Mouse (Mus musculus): ENCODE measurements around the gene Ccdc63.
"Not testable (repeated sequence)": the region's sequence is repeated elsewhere in the genome, so short reads cannot be mapped to it uniquely, and the experiment has no call there.

Gene Ccdc63

DNA sequence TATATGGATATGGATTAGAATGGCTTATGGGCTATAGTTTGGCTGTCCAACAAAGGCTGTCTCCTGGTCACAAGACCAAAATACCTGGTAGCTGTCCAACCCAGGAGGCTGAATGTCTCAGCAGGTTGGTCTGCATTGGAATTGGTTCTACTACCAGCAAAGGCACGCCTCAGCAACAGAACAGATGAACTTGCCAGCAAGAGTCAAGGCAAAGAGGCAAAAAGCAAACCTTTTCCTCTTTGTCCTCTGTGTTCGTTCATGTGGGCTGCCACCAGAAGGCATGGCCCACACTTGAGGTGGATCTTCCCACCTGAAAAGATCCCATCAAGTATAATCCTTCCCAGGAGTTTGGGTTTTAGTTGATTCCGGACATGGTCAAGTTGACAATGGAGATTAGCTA is at the start of gene Ccdc63:
TSS of gene Ccdc63 (minus strand) at position 101 of the 400 bp plus-strand sequence.
- DNase-seq, result no peak

DNA sequence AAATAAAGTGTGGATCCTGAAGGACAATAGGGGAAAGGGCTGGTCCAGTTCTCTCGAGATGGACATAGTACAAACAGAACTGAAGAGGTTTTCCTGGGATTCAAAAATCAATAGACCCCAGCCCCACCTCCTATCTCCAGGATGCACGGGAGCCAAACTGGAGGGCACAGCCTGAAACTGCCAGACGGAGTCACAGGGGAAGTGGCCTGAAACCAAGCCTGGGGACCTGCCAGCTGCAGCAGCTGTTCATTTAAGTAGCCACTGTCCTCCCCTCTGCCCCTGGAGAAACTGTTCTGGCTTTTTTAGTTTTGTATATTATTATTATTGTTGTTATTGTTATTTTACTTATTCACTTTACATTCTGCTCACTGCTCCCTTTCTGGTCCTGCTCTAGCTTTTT is 48.5 kb upstream of the Ccdc63 start:
- no peak for DNase-seq

DNA sequence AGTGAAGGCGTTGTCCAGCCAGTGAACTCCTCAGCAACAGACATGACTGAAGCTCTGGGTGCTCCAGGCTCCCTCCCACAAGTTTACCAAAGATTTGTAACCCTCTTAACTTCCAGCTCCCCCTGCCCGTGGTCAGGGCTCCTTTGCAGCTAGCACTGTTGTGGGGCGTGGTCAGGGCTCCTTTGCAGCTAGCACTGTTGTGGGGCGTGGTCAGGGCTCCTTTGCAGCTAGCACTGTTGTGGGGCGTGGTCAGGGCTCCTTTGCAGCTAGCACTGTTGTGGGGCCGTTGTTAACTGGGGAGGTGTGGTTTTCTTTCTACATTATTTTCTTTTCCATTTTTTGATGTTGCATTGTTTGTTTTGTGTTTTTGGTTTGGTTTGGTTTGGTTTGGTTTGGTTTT is 44.2 kb upstream of the Ccdc63 start:
- not testable (repeated sequence) for DNase-seq

DNA sequence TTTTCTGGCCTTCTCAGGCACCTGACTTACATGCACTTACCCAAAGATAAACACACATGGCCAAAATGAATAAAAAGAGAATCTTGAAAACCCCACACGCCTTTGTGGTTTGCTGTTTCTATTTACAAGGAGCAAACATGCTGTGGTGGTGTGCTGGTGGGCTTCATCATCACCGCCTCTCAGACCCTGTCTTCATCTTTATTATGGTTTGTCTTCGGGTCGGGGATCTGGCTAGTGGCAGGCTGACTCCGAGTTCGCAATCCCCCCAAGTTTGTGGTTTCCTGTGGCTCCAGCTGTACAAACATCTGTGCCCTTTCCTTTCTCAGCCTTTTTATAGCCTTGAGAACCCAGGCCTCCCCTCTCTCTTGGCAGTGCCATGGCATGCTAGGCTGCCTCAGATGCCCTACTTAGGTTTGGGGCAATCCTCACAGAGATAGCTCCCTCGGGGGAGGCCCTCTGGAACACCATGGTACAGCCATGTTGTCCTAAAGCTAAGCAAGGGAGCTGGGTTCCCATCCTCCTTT is 43.7 kb upstream of the Ccdc63 start:
- DNase-seq, result no peak

GRCm38 (mm10) chr5:122179665-122180064 is 39.0 kb upstream of the Ccdc63 start:
- DNase-seq, result peak in 1 of 2 experiments; percentile 2

DNA sequence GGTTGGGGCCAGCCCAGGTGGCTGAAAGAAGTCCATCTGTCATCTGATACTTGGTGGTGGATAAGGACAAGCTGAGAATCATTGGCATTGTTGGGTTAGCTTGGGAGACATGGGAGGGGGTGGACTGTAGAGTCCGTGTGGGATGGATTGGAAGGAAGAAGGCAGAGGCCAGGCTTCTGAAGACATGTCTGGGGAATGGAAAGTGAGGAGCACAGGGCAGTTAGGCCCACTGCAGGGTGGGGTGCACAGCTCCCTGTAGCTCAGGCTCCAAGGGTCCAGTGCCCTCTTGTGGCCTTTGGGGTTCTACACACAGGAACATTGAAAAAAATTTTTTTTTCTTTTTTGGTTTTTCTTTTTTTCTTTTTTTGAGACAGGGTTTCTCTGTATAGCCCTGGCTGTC is 35.8 kb upstream of the Ccdc63 start:
- peak in 1 of 2 experiments; percentile 60 for DNase-seq

DNA sequence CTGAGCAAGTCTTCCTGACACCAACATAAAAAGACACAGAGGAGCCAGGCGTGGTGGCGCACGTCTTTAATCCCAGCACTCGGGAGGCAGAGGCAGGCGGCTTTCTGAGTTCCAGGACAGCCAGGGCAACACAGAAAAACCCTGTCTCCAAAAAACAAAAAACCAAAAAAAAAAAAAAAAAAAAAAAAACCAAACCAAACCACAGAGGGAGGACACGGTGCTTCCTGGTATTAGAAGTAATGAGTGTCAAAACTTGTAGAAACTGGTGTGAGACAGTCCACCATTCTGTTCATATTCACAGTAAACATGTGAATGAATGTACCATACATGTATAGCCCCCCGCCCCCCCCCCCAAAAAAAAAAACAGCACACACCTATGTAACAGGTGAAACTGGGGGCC is 35.3 kb upstream of the Ccdc63 start:
- DNase-seq, result no peak

GRCm38 (mm10) chr5:122175402-122175801 is 34.8 kb upstream of the Ccdc63 start:
- no peak for DNase-seq

- DNase-seq, result no peak
These were observed 30.4 kb upstream of the Ccdc63 start for GRCm38 (mm10) chr5:122171058-122171457.

DNA sequence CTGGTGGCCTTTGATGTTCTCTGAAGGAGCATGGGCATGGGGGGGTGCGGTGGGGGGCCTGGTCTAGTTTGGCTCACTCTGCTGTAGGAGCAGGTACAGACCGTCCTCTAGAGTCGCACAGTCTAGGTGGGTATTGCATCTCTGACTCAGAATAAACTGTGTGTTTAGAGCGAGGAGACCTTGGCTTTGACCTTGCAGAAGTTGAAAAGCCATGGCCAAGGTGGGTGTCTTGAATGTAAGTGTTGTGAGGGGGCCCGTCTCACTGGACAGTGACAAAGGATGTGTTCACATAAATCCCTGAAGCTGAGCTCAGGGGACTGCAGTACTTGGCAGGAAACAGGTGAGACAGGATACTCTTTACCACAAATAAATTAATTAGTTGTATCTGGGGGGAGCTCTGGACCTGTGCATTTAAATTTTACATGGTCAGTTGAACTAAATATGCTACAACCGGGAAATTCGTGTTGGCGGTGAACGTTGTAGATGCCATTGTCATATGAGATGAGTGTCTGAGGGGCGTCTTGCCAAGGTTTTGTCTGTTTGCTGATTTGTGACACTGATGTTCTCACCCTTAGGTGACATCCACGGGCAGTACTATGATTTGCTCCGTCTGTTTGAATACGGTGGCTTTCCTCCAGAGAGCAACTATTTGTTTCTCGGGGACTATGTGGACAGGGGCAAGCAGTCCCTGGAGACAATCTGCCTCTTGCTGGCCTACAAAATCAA is 27.9 kb upstream of the Ccdc63 start:
- no peak for DNase-seq

DNA sequence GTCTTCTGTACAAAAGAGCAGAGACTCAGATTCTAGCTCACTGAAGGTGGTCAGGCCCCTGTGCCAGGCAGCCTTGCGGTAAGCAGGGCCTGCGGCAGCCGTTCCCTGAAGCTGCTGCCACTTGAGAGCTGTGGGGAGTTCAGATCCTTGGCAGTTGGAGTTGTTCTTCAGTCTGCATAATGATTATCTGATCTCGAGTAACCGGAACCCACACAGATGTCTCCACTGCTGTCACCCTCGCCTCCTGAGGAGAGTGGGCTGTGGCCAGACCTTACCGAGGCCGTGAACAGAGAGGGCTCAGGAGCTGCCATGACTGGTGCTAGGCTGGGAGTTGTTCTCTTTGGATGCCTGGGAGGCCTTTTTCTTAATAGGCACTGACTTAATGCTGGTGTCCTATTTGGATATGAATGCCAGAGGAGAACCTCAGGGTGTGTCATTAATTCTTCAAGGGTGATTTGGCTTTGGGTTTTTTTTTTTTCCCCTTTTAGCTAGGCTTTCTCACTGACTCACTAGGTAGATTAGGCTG is 26.1 kb upstream of the Ccdc63 start:
- no peak for DNase-seq

- peak; percentile 70 to 71 for DNase-seq
These were observed 24.8 kb upstream of the Ccdc63 start for GRCm38 (mm10) chr5:122165233-122165915.

DNA sequence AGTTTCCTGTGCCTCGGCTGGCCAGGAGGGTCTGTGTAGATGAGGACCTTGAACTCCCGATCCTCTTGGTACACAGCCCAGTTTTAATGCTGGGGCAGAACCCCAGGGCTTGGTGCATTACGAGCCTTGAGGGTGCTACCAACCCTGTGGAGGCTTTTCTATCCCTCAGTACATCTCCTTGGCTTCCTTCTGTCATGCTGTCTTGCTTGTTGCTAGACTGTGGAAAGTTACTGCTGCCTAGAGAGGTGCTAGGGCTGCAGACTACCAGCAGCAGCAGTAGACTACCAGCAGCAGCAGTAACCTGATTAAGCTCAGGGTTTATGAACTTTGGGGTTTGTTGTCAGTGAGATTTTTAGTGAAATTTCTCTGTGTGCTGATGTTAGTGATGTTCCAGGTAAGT is 23.4 kb upstream of the Ccdc63 start:
- DNase-seq, result no peak

- no peak for DNase-seq
These were observed 22.6 kb upstream of the Ccdc63 start for GRCm38 (mm10) chr5:122163194-122163593.

GRCm38 (mm10) chr5:122158557-122159515 is 18.2 kb upstream of the Ccdc63 start:
- peak; percentile 38 to 40 for DNase-seq

GRCm38 (mm10) chr5:122157827-122158381 is 17.3 kb upstream of the Ccdc63 start, which contains the start of gene Ppp1cc:
Gene Ppp1cc, plus strand, starts transcription at chr5:122158278.
- DNase-seq, result peak; percentile 87 to 92

DNA sequence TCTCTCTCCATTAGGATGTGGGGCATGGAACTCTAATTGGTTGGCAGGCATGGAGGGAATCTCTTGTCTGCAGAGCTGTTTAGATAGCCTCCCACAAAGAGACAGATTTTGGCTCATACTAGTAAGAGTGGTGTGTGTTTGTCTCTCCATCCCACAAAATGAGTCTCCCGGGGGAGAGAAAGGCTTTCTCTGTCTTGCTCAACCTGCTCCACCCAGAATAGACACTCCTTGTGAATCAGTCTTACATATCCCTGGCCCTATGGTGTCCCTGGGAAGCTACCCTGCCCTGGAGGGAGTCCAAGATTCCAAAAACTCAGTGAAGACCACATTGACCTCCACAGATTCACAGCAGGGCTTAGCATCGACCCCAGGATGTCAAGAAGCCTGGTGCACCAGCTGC is 15.9 kb upstream of the Ccdc63 start:
- no peak for DNase-seq

DNA sequence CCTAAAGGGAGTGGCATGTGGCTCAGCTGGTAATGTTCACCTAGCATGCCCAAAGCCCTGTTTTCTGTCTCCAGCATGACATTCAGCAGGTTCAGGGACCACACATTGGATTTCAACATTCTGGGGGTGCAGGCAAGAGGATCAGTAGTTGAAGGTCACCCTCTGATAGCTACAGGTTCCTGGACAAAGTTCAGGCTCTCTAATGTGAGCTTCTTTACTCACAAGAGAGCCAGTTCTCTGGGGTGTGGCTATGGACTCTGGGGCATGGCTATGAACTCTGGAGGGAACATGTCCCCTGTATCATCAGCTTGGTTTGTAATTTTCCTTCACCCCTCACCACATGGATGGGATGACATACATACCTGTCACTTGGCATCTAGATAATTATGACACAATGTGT is 15.0 kb upstream of the Ccdc63 start:
- no peak for DNase-seq

DNA sequence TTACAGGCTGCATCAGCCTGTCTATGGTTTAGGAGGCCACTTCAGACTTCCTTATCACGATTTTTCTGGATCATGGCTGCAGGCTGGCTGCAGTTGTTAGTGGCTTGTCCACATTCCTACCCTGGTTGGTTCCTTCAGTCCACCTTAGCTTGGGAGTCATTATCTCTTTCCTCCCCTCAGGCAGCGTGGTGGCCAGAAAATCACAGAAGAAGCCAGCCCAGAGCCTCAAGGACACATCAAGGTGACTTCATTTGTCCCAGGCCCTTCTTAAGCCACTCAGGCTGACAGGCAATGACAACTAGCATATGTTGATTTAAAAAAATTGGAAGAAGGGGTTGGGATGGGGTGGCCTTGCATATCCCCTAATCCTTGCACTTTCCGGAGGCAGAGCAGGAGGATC is 14.2 kb upstream of the Ccdc63 start:
- DNase-seq, result no peak

- no peak for DNase-seq
These were observed 13.4 kb upstream of the Ccdc63 start for GRCm38 (mm10) chr5:122154006-122154405.

- not testable (repeated sequence) for DNase-seq
These were observed 11.9 kb upstream of the Ccdc63 start for GRCm38 (mm10) chr5:122152508-122152907.

DNA sequence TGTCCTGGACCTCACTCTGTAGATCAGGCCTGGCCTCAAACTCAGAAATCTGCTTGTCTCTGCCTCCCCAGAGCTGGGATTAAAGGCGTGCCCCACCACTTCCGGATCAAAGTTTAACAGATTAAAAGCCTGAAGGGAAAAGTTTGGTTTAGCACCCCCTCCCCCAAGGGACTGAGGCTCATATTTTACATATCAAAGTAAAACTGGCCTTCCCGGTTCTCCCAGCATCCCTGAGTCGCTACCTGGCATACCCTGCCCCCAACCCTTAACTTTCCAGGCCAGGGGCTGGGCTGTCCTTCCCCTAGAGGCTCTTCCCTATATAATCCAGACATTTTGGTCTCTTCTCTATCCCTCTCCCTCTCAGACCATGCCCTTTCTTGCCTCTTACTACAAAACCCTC is 8.6 kb upstream of the Ccdc63 start:
- no peak for DNase-seq
